Mouse (Mus musculus) stomach, embryonic 15.5 days (tissue): ENCODE data around the gene Gcm1. TPM values are rescaled to one million over a fixed set of nuclear protein-coding genes. Genes with fewer than 3 reads are reported as not detected.

ENCODE experiments used
- ATAC-seq: fragments of 200-750 bp; cut with Nextera tagmentation; 2 replicates; pipeline ENCODE4 v1.8.0; 2017; ENCODE audit warnings: low read depth, moderate number of reproducible peaks, moderate TSS enrichment; ENCODE audit not compliant: insufficient read depth, low FRiP score
- H3K27ac ChIP-seq: fragments of 300-500 bp; sonication (generic); 2 replicates; pipeline ENCODE4 v1.5.1; 2015; ENCODE audit warnings: mild to moderate bottlenecking, inconsistent platforms
- H3K27me3 ChIP-seq: fragments of 300-500 bp; sonication (generic); replicated peaks from 2 replicates; pipeline ENCODE4 v1.6.1; 2015; ENCODE audit warnings: inconsistent platforms
- H3K36me3 ChIP-seq: fragments of 300-500 bp; sonication (generic); 2 replicates; pipeline ENCODE4 v1.6.1; 2015; ENCODE audit warnings: inconsistent platforms
- H3K4me1 ChIP-seq: fragments of 300-500 bp; sonication (generic); 2 replicates; pipeline ENCODE4 v1.6.1; 2015; ENCODE audit warnings: inconsistent platforms
- H3K4me2 ChIP-seq: fragments of 300-500 bp; sonication (generic); 2 replicates; pipeline ENCODE4 v1.6.1; 2015; ENCODE audit warnings: mild to moderate bottlenecking, inconsistent platforms
- H3K4me3 ChIP-seq: fragments of 300-500 bp; sonication (generic); replicated peaks from 2 replicates; pipeline ENCODE4 v1.5.1; 2015; ENCODE audit warnings: inconsistent platforms
- H3K9ac ChIP-seq: fragments of 300-500 bp; sonication (generic); 2 replicates; pipeline ENCODE4 v1.6.1; 2015; ENCODE audit warnings: inconsistent platforms
- H3K9me3 ChIP-seq: fragments of 300-500 bp; sonication (generic); 2 replicates; pipeline ENCODE4 v1.6.1; 2016; ENCODE audit warnings: inconsistent platforms
- WGBS: fragments of 180-500 bp; shearing (Covaris S2); methylation state at CpG from one replicate; pipeline ENCODE4 v1.1.7; 2015; 5-methylcytosine and 5-hydroxymethylcytosine counted together
- polyA plus RNA-seq: library from polyadenylated mRNA; unstranded; fragments of >200 nt; fragmentation: Nextera tagmentation; extraction: Ambion mirVana; gene quantifications from 2 replicates; pipeline ENCODE4 v1.2.1, GENCODE M21; 2015

Gcm1 gene
- polyA plus RNA-seq, 1 experiment from 2014 or later, result not detected

DNA sequence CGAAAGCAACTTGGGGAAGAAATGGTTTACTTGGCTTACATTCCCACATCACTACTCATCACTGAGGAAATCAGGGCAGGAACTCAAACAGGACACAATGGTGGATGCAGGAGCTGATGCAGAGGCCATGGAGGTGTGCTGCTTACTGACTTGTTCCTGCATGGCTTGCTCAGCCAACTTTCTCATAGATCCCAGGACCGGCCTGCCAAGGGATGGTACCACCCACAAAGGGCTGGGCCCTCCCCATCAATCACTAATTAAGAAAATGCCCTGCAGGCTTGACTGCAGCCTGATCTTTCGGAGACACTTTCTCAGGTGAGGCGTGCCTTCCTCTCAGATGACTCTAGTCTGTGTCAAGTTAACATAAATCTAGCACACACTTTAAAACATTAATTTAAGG lies 55.1 kb downstream of the Gcm1 start:
- WGBS, result 74% methylated on average over 4 of the region's 4 CpGs
- Histone ChIP-seq H3K27me3 (no peaks in the 10 kb centered on the region), H3K4me2 (no peak overlapping the region), H3K4me1 (peaks cover 10% of the 10 kb centered on the region), H3K9ac (no peak overlapping the region), H3K4me3 (no peak overlapping the region), H3K36me3 (no peaks in the 10 kb centered on the region), H3K9me3 (no peaks in the 10 kb centered on the region), H3K27ac (no peak overlapping the region)
- no peak for ATAC-seq

DNA sequence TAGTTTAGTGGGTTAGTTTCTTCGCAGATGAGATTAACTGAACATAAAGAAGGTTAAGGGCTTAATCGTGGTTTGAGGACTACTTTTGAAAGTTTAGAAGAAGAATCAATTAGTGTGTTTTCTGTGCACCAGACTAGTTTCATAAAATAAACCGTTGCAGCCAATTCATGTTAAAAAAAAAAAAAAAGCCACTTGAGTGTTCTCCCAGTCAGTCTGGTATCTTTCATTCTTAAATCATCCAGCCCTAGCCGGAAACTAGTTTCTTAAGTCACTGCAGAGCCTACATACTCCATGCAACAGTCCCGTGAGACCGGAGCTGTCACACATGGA lies 55.8 kb downstream of the Gcm1 start:
- H3K27ac ChIP-seq, result peak overlapping the region; percentile 95
- no peaks in the 10 kb centered on the region for H3K27me3 ChIP-seq
- peak overlapping the region; percentile 73 for H3K9ac ChIP-seq
- peak overlapping the region; percentile 70 for H3K4me3 ChIP-seq
- WGBS, result 15% methylated on average over 6 of the region's 6 CpGs
- no peaks in the 10 kb centered on the region for H3K36me3 ChIP-seq
- no peaks in the 10 kb centered on the region for H3K9me3 ChIP-seq
- peaks cover 10% of the 10 kb centered on the region for H3K4me1 ChIP-seq
- ATAC-seq, result no peak
- peak overlapping the region; percentile 85 for H3K4me2 ChIP-seq

DNA sequence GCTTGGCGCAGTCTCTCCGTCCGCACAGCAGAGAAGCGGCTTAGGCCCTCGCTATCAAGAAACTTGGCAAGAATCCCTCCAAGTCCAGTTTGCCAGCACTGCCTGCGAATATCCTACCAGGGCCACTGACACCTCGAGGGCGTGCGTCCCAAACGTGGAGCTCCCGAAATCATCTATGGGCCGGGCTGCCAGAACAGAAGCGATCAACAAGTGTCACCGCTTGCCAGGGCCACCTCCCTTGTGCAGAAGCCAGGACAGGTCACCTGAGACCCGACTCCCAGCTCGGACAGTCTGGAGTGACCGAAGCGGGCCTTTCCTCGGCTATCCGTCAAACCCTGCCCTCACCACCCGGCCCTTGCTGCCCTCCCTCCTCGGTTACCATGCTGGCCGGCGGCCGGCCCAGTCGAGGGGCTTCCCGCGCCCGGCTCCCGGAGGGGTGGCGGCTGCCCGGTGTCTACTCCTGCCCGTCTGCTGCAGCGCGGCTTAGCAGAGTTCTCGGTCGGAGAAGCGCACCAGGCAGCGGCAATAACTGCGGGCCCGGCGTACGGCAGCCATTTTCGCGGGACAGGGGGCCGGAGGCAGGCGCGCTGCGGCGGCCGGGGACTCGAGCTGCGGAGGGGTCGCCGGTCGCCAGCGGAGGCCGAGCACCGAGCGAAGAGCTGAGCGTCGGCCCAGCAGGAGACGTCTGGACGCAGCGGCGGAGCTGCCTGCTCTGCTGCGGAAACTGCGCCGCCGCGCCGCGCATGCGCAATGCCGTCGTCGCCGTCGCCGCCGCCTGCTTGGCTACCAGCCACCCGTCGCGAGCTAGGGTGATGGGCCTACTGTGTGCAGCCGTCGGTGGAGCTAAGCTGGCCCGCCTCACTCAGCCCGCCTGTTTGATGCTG lies 56.4 kb downstream of the Gcm1 start:
- peak overlapping the region; percentile 73 for H3K9ac ChIP-seq
- H3K4me2 ChIP-seq, result peak overlapping the region; percentile 85
- H3K27me3 ChIP-seq, result no peaks in the 10 kb centered on the region
- no peaks in the 10 kb centered on the region for H3K9me3 ChIP-seq
- ATAC-seq, result peak; percentile 75
- peaks cover 10% of the 10 kb centered on the region for H3K4me1 ChIP-seq
- H3K27ac ChIP-seq, result peak overlapping the region; percentile 95
- WGBS, result under 1% methylated on average over 86 of the region's 88 CpGs
- no peaks in the 10 kb centered on the region for H3K36me3 ChIP-seq
- H3K4me3 ChIP-seq, result peak overlapping the region; percentile 70

DNA sequence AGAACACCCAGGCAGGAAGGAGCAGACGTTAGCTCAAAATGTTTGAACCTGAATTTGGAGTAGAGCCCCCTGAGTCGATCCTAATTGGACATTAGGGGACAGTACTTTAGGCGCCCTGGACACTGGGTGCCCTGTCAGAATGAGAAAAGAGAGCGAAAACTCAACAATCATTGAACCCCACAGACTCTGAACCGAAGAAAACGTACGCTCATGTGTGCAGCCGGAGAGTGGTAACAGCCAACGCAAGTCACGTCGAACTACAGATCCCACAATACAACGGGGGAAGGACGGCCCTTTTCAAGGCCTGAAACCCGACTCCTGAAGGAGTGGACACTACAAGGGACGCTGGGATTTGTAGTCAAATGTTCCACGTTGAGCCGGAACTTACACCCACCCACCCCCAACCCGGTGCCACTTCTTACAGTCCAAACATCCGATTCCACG lies 57.1 kb downstream of the Gcm1 start, which contains the start of the genes Fbxo9 and Ick:
Fbxo9 (minus strand) TSS at position 270 of the 444 bp plus-strand sequence.
Ick (plus strand) TSS at position 397 of the 444 bp plus-strand sequence.
- Histone ChIP-seq H3K27me3 (no peaks in the 10 kb centered on the region), H3K4me3 (peak within 1 kb of the TSS; percentile 70), H3K27ac (peak within 1 kb of the TSS; percentile 95), H3K36me3 (no peaks in the 10 kb centered on the region), H3K9ac (peak within 1 kb of the TSS; percentile 73), H3K4me2 (peak within 1 kb of the TSS; percentile 85), H3K4me1 (peaks cover 10% of the 10 kb centered on the region), H3K9me3 (no peaks in the 10 kb centered on the region)
- WGBS, result under 1% methylated on average over 20 of the region's 20 CpGs
- ATAC-seq, result peak; percentile 92

DNA sequence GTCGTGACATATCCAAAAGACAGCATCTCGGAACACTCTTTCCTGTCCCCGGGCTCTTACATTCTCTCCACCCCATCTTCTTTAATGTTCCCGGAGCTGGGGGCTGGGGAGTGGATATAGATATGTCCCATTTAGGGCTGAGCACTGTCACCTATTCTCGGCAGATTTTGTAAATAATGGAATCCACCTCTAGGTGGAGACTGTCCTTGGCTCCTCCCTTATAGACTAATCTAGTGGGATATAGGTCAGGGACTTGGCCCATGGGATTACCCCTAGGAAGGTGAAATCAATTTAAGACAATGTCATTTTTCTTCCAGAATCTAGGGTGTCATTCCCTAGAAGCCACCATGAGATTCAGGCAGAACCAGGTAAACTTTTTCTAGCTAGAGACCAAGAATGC lies 57.9 kb downstream of the Gcm1 start:
- no peak overlapping the region for H3K9ac ChIP-seq
- H3K4me1 ChIP-seq, result peaks cover 14% of the 10 kb centered on the region

DNA sequence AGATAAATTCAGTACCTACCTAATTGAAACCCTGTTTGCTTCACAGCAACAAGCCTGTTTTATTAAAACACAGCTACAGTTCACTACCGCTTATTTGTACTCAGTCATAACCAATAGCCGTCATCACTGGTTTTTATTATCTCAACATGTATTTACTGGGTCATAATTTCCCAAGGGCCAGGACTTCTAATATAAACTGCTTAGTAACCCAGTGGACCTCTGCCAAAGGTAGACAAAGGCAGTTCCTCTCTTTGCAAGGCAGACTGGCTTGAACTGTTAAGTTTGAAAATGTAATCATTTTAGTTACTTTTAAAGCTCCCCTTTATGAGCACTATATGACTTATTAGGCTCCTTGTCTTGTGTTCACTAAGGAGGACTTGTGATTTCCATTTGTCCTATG lies 59.7 kb downstream of the Gcm1 start:
- WGBS, result 74% methylated on average over 2 of the region's 2 CpGs
- no peaks in the 10 kb centered on the region; the same call in 1 of the 2 replicates for H3K36me3 ChIP-seq
- no peak for ATAC-seq

More for the DNA sequence above, 57.9 kb downstream of the Gcm1 start:
- Histone ChIP-seq H3K27ac (no peak overlapping the region), H3K36me3 (no peaks in the 10 kb centered on the region), H3K4me2 (peak overlapping the region; percentile 85), H3K27me3 (no peaks in the 10 kb centered on the region), H3K4me3 (peak overlapping the region; percentile 70), H3K9me3 (no peaks in the 10 kb centered on the region)
- no peak for ATAC-seq
- WGBS, result 40% methylated on average over 5 of the region's 5 CpGs

DNA sequence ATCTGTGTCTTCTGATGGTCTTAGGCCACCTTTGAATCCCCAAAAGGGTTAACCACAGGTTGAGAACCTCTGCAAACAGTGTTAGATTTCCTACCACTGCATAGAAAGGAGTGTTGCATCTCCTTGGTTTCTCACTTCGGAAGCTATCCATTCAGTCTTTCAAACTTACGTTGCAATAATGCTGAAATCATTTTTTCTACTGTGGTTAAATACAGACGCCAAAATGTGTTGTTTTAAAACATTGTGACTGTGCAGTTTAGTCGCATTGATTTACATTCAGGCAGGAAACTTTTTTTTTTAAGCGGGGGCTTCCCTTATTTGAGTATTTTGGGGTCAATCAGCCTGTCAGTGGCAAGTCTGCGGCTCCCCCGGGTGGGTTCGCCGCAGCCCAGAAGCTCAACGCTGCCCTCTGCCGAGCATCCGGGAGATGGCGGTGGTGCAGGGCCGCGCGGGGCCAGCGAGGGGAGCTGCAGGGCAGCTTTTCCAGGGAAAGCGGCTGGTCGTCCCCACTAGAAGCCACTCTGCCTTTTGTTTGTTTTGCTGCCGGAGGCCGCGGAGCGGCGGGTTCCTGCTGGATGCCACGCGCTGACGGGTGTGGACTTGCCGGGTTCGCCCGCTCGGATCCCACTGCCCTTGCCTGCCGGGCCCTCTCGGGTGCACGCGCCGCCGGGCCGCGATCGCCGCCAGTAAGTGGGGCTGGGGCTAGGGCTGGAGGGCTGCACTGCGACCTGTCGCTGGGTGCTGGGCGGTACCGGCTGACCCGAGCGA lies 61.2 kb downstream of the Gcm1 start:
- H3K27me3 ChIP-seq, result no peaks in the 10 kb centered on the region
- under 1% methylated on average over 47 of the region's 47 CpGs for WGBS
- H3K4me2 ChIP-seq, result peak overlapping the region; percentile 60
- ATAC-seq, result peak; percentile 76
- H3K9me3 ChIP-seq, result no peaks in the 10 kb centered on the region
- peak overlapping the region; percentile 94 for H3K9ac ChIP-seq
- H3K4me3 ChIP-seq, result peak overlapping the region; percentile 91
- peak overlapping the region; percentile 90 for H3K27ac ChIP-seq
- H3K4me1 ChIP-seq, result peaks cover 14% of the 10 kb centered on the region
- no peaks in the 10 kb centered on the region; the same call in 1 of the 2 replicates for H3K36me3 ChIP-seq

More for the DNA sequence above, 59.7 kb downstream of the Gcm1 start:
- peaks cover 20% of the 10 kb centered on the region for H3K4me1 ChIP-seq
- H3K4me2 ChIP-seq, result no peak overlapping the region
- no peaks in the 10 kb centered on the region for H3K9me3 ChIP-seq
- no peak overlapping the region for H3K9ac ChIP-seq
- H3K27ac ChIP-seq, result no peak overlapping the region
- H3K4me3 ChIP-seq, result no peak overlapping the region
- no peaks in the 10 kb centered on the region for H3K27me3 ChIP-seq

DNA sequence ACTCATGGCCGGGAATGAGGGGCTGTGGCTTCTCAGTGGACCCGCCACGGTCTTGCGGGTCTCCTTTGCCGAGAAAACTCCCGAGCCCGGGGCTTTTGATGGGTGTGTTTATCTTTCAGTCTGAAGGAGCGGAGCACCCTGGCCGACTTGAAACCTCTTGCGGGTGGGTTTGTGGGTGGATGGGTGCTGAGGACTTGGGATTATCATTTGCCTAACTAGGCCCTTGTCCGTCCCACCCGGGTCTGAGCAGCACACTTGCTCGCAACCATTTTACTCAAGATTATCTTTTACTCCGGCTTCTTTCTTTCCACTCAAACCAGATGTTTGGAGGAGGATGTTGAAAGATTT lies 61.8 kb downstream of the Gcm1 start:
- Histone ChIP-seq H3K4me1 (peaks cover 14% of the 10 kb centered on the region), H3K36me3 (no peaks in the 10 kb centered on the region; the same call in 1 of the 2 replicates), H3K27me3 (no peaks in the 10 kb centered on the region), H3K27ac (peak overlapping the region; percentile 90), H3K4me2 (peak overlapping the region; percentile 60), H3K9me3 (no peaks in the 10 kb centered on the region), H3K4me3 (peak overlapping the region; percentile 91), H3K9ac (peak overlapping the region; percentile 94)
- under 1% methylated on average over 14 of the region's 14 CpGs for WGBS
- no peak for ATAC-seq

Other genes starting within 250 kb of the Gcm1 start
- 63.8 and 67.6 TPM in 2 replicates for gene Elovl5, start 134.6 kb upstream of the Gcm1 start, polyA plus RNA-seq
- gene Fbxo9, start 57.1 kb downstream of the Gcm1 start, polyA plus RNA-seq, result 44.1 and 46.1 TPM in 2 replicates
- 20.8 and 25.9 TPM in 2 replicates for gene Ick, start 57.3 kb downstream of the Gcm1 start, polyA plus RNA-seq
- 433 and 454 TPM in 2 replicates for gene Gsta4, start 130.8 kb downstream of the Gcm1 start, polyA plus RNA-seq
- gene Gsta1, start 178.7 kb downstream of the Gcm1 start, polyA plus RNA-seq, result 36.1 and 42.7 TPM in 2 replicates
- gene Gm3776, start 205.2 kb downstream of the Gcm1 start, polyA plus RNA-seq, result 26.7 and 32.2 TPM in 2 replicates
- 0.42 and 1.0 TPM in 2 replicates for gene Gm10639, start 238.0 kb downstream of the Gcm1 start, polyA plus RNA-seq